Mouse (Mus musculus) fibroblast of lung, adult 2 months (primary cell): ENCODE measurements around the gene Usp31.

Source experiments
- DNase-seq: peaks from one replicate; pipeline ENCODE4 v3.0.0-alpha.2; 2011; ENCODE audit warnings: low read depth

Usp31 gene

GRCm38 (mm10) chr7:121658866-121659265 lies 48.2 kb downstream of the Usp31 start:
- no peak for DNase-seq

GRCm38 (mm10) chr7:121654675-121655074 lies 52.4 kb downstream of the Usp31 start:
- no peak for DNase-seq

DNA sequence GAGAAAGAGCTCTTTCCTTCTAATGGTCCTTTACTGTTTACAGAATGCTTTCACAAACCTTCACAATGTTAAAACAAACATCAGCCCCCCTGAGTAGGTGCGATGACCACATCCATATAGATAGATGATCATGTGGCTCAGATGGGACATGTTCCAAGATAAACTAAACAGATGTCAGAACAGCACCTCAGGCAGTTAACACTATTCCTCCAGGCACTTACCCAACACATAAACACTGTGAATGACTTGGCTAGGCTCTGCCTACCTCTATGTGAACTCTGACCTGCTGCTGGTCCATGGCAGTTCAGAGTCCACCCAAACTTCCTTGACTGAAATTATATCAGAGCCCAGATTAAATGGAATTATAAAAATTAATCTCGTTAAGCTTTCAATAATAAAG lies 54.4 kb downstream of the Usp31 start:
- no peak for DNase-seq

- no peak for DNase-seq
Observed at GRCm38 (mm10) chr7:121650724-121651123, 56.3 kb downstream of the Usp31 start.

GRCm38 (mm10) chr7:121640998-121641762 lies 65.9 kb downstream of the Usp31 start:
- peak; percentile 53 for DNase-seq

DNA sequence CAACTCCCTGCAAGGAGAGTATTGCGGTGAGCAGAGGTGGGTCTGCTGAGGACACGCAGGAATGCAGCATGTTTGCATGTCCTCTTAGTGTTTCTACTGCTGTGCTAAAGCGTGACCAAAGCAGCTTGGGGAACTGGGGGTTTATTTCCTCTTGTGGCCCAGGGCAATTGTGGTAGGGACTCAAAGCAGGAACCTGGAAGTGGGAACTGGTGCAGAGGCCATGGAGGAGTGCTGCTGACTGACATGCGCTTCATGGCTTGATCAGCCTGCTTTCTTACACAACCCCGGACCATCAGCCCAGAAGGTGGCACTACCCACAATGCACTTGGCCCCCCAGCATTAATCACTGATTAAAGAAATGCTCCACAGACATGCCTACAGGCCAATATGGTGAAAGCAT lies 70.3 kb downstream of the Usp31 start:
- DNase-seq = no peak

GRCm38 (mm10) chr7:121634236-121634635 lies 72.8 kb downstream of the Usp31 start:
- DNase-seq = peak; percentile 9

GRCm38 (mm10) chr7:121622835-121623420 lies 84.1 kb downstream of the Usp31 start:
- no peak for DNase-seq

DNA sequence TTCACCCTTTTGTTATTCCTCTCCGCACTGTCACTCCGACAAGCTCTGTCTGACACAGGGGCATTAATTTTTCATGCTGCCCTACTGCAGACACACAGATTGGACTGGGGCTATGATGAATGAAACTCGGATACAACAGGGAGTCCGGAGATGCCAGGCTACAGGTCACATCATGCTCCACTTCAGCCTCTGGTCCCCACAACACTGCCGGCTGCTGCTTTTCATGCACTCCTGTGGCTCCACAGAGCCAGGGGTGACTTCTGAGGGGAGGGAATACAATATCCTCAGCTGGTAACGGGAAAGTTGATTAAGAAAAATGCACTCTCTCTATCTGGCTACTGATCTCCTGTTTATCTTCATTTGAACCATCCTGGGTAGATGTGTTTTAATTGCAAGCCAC lies 84.6 kb downstream of the Usp31 start:
- no peak for DNase-seq

GRCm38 (mm10) chr7:121601697-121602096 lies 105.4 kb downstream of the Usp31 start:
- no peak for DNase-seq

GRCm38 (mm10) chr7:121596401-121596800 lies 110.7 kb downstream of the Usp31 start:
- DNase-seq = no peak

DNA sequence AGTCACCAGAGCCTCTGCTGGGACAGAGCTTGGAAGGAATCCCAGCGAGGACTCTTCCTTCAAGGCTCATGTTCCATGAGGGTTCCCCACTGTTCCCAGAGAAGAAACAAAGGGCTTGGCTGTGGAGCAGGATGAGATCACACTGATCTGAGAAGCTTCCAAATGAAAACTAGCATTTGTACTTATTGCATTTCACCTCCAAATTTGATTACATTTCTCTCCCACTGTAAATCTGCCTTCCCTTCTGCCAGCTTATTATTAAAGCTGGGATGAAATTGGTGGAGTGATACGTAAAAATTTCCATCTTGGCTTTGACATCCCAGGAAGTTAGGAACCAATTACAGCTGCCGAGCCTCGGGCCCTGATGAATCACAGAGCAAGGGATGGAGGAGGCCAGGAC lies 111.6 kb downstream of the Usp31 start:
- DNase-seq = no peak

DNA sequence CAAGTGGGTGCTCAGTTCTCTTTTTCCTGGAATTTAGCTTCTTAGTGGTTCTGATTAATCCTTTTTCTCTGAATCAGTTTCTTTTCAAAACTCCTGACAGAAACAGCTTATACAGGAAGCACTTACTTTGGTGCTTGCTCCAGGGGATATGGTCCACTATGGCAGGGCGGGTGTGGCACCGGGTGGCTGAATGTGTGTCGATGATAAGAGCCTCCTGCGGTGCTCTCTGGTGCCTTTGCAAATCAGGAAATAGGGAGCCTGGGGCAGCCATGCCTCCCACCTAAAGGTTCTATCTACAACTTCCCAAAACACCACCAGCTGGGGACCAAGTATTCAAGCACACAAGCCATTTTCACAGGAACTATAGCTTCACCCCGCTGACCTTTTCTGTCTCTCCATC lies 112.0 kb downstream of the Usp31 start:
- DNase-seq = no peak

GRCm38 (mm10) chr7:121594623-121595022 lies 112.4 kb downstream of the Usp31 start:
- DNase-seq = no peak
